Mouse (Mus musculus): Measurements from ENCODE around the gene Nif3l1. TPM values are rescaled to one million over a fixed set of nuclear protein-coding genes. Genes with fewer than 3 reads are reported as not detected.

Gene Nif3l1
- total RNA-seq (2022), result 10 to 100 TPM in 1 of 4 experiments, 1 to 10 TPM in 3; 7.2 to 12.2 (median 9.2) TPM

DNA sequence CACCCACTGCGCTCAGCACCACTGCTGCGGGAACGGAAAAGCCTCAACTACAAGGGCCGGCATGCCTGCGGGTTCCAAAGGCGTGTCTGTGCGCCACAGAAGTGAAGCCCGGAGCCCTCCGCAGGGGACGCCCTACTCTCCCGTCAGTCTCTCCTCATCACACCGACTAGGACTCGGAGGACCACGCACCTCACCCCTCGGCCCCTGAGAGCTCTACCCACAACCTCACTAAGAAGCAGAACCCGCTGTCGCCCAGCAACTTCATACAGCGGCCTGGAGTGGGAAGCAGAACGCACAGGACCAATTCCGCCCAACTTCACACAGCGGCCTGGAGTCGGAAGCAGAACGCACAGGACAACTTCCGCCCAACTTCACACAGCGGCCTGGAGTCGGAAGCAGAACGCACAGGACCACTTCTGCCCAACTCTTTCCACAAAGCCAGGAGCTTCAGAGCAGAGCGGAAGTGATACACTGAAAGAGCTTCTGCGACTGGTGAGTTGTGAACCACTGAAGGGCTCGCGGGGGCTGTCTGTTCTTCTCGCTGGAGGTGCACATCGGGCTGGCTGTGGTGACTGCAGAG is at the start of gene Nif3l1, which contains the start of gene Ppil3:
Nif3l1 (plus strand) TSS at position 9 of the 580 bp plus-strand sequence.
Ppil3 (minus strand) TSS at position 344 of the 580 bp plus-strand sequence.
- peak; percentile 75 to 78 for DNase-seq (ENCODE audit: low spot score in 2 of 2)

- DNase-seq (ENCODE audit: low spot score in 2 of 2), result no peak
Observed at GRCm38 (mm10) chr1:58395341-58395740, 49.6 kb upstream of the Nif3l1 start.

DNA sequence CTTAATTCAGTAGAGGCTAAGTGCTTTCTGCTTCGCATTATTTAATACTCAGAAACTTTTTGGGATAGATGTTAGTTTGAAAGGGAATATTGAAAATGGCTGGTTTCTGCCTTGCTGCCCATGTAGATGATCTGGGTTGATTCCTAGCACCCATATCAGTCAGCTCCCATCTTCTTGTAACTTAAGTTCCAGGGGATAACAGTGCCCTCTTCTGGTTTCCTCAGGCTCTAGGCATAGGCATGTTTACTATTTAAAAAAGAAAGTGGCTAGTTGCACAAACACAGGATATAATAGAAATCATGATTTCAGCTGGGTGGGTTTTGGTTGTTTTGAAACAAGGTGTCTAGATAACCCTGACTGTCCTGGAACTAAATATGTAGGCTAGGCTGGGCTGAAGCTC is 48.8 kb upstream of the Nif3l1 start:
- DNase-seq (ENCODE audit: low spot score in 2 of 2), result no peak

DNA sequence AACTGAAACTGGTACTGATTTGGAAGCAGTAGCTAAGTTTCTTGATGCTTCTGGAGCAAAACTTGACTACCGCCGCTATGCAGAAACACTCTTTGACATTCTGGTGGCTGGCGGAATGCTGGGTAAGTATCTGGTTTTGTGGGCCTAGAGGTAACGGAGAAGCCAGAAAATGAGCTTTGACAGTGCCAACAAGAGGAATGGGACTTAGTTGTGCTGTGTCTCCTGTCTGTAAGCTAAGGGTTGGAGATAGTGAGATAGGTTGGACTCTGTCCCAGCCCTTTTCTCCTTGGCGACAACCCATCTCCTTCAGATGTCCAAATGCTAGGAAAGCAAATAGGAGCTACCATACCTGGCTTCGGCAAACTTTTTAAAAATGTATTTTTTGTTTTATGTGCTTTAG is 47.2 kb upstream of the Nif3l1 start:
- no peak for DNase-seq (ENCODE audit: low spot score in 2 of 2)

DNA sequence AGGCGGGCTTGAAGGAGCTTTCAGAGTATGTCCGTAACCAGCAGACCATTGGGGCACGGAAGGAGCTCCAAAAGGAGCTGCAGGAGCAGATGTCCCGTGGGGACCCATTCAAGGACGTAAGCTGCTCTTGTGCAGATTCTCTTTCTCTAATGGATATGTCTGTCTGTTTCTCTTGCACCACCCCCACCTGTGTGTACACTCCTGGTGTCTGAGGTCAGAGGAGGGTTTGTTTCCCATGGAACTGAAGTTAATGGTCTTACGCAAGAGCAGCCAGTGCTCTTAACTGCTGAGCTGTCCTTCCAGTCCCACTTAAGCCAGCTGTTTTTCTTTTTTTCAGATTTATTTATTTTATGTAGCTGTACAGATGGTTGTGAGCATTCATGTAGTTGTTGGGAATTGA is 43.6 kb upstream of the Nif3l1 start:
- DNase-seq (ENCODE audit: low spot score in 2 of 2), result no peak

DNA sequence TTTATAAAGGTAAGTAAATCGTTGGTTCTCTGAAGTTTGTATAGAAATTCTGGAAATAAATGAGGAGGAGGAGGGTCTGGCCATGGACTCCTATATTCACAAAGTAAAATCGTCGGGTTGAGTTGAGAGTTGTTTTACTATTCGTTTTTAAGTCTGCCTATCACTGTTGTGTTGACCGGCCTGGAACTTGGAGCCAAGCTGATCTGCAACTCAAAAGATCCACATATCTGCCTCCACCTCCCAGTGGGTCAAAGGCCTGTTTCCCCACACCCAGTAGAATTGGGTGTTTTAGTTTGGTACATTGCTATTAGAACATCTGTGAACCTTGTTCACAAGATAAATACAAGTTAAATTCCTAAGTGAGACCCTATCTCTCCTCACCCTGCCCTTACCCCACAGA is 41.2 kb upstream of the Nif3l1 start:
- no peak for DNase-seq (ENCODE audit: low spot score in 2 of 2)

DNA sequence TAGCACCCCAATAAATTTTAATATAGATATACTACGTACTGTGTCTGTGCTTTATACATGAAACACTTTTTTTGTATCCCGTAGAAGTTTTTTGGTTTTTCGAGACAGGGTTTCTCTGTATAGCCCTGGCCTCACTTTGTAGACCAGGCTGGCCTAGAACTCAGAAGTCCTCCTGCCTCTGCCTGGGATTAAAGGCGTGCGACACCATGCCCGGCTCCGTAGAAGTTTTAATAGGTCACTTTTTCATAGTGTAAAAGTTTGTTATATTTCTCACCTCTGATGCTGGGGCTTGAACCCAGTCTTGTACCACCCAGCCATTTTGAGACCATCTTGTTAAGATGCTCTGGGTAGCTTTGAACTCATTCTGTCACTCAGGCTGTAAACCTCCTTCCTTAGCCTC is 37.6 kb upstream of the Nif3l1 start:
- no peak for DNase-seq (ENCODE audit: low spot score in 2 of 2)

DNA sequence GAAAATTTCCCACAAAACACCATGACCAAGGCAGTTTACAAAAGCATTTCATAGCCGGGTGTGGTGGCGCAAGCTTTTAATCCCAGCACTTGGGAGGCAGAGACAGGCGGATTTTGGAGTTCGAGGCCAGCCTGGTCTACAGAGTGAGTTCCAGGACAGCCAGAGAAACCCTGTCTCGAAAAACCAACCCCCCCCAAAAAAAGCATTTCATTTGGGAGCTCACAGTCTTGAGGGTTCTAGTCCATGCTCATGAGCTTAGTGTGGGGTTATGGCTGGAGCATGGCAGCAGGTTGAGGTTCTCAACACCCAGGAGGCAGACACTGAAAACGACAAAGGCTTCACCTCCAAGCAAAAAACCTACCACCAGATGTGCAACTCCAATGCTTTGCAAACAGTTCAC is 36.8 kb upstream of the Nif3l1 start:
- DNase-seq (ENCODE audit: low spot score in 2 of 2), result no peak

DNA sequence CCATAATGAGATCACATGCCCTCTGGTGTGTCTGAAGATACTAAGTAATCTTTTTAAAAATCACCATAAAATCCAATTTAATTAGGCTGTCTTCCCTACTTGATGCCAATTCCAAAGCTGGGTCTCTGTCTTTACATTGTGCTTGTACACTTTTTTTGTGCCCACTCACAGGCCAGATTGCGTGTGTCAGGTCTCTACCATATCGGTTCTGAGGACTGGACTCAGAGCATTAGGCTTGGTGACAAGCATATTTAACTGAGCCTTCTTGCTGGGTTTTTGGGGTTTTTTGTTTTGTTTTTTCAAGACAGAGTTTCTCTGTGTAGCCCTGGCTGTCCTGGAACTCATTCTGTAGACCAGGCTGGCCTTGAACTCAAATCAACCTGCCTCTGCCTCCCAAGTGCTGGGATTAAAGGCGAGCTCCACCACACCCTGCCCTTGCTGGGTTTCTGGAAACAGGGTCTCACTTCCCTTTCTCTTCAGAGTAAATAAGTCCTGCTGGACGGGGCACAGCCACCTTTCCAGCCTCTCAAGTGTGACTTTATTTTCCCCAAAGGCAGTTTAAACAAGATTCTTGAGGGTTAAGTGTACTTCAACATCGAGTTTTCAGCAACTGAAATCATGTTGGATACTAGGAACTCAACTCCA is 35.3 kb upstream of the Nif3l1 start:
- DNase-seq (ENCODE audit: low spot score in 2 of 2), result no peak

DNA sequence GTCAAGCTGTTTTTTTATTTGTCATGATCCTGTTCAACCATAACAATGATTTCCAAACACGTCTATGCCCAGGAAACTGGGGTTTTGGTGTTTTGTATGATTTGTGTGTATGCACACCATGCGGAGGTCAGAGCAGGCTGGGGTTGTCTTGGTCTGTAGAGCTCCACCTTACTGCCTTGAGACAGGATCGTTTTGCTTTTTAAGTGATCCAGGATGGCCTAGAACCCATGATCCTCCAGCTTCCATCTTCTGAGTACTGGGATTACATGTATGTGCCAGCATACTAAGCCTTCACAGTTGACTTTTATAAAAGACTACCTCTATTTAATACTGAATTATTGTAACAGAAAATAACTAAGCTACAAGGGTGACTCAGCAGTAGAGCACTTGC is 34.8 kb upstream of the Nif3l1 start:
- no peak for DNase-seq (ENCODE audit: low spot score in 2 of 2)

DNA sequence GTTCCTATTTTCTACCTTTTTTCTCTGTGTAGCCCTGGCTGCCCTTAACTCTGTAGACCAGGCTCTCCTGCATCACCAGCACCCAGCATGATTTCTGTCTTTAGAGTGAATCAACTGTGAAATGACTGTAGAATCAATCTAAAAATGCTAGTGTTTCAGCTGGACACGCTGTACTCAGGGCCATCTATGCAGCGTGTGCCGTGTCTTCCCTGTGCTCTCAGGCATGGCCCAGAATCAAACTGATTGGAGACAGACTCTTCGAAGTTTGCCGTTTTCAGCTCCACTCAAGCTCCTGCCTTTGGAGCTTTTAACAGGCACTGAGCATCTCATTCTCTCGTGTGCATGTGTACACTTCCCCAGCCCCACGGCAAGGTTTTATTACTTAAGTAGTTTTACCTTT is 34.2 kb upstream of the Nif3l1 start:
- no peak for DNase-seq (ENCODE audit: low spot score in 2 of 2)

DNA sequence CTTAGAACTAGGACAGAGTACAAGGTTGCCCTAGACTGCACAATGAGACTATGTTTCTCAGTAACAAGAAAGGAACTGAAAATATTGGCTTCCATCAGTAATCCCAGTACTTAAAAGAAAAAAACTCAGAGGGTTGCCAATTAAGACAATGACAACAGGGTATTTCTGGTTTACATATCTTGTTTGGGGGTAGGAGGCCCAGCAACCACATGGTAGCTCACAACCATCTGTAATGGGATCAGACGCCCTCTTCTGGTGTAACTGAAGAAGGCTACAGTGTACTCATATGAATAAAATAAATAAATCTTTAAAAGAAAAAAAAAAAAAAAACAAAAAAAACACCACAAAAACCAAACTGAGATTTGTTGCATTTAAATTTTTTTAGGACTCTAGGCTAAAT is 29.5 kb upstream of the Nif3l1 start:
- no peak for DNase-seq (ENCODE audit: low spot score in 2 of 2)

DNA sequence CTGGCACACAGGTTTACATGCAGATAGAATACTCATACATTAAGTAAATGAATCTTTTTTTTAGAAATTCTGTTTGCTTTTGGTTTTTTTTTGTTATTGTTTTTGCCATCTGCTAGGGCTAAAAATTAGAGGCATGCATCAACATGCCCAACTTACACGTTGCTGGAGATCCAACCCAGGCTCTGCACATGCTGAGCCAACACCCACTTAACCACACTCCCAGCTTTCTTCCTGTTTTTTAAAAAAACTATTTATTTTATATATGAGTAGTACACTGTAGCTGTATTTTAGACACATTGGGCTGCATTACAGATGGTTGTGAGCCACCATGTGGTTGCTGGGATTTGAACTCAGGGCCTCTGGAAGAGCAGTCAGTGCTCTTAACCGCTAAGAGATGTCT is 28.9 kb upstream of the Nif3l1 start:
- DNase-seq (ENCODE audit: low spot score in 2 of 2), result no peak

- no peak for DNase-seq (ENCODE audit: low spot score in 2 of 2)
Observed at GRCm38 (mm10) chr1:58420032-58420431, 24.9 kb upstream of the Nif3l1 start.

DNA sequence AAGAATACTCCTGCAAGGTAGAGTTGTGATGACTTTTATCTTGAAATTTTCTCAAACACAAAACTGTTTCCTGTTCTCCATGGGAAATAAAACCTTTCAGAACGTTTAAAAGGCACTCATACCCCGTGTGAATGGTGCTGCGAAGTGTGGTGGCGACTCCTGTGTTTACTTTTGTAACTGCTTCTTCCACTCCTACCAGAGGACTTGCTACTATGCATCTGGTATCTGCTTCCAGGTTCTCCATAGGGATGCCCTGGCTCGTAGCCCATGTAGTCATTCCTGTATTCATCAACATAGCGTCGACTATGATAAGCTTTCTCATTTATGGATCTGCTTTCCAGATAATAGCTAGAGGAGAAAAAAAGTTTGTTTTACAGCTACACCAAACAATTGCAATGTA is 24.0 kb upstream of the Nif3l1 start:
- DNase-seq (ENCODE audit: low spot score in 2 of 2), result no peak

GRCm38 (mm10) chr1:58422879-58423278 is 22.1 kb upstream of the Nif3l1 start:
- DNase-seq (ENCODE audit: low spot score in 2 of 2), result no peak

GRCm38 (mm10) chr1:58423371-58424248 is 21.3 kb upstream of the Nif3l1 start, which contains the start of gene Clk1:
Gene Clk1 (minus strand): TSS chr1:58424066.
- peak; percentile 97 to 99 for DNase-seq (ENCODE audit: low spot score in 2 of 2)

DNA sequence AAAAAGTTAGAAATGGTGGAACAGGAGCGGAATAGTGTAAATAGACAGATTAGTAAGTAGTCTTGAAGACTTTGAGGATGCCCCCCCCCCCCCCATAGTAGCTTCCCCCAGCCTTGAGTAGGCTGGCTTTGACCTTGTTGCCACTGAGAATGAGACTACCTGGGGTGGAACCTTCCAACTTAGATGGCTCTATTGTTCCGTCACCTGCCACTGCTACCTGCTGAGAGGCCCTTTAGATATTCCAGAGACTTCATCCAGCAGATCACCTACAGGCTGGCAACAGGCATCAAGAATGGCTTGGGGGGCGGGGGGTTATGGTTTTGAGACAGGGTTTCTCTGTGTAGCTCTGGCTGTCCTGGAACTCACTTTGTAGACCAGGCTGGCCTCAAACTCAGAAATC is 20.4 kb upstream of the Nif3l1 start:
- DNase-seq (ENCODE audit: low spot score in 2 of 2), result no peak

DNA sequence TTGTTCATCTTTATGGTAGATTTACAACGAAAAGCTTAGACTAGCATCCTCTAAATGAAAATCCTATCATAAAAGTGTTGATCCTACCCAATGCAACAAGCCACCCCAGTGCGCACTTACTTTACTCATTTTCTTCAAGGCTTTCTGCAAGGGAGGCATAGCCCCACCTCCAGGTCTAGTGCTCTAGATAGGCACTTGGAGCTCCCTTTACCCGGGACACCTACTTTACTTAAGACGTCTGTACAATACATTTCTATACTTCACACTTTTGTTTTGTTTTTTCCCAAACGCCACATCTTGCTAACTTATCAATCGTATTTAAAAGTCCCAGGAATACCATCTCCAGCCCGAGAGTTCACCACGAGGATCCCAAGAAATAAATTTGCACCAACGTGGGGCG is 260 bp upstream of the Nif3l1 start:
- DNase-seq (ENCODE audit: low spot score in 2 of 2), result no peak

DNA sequence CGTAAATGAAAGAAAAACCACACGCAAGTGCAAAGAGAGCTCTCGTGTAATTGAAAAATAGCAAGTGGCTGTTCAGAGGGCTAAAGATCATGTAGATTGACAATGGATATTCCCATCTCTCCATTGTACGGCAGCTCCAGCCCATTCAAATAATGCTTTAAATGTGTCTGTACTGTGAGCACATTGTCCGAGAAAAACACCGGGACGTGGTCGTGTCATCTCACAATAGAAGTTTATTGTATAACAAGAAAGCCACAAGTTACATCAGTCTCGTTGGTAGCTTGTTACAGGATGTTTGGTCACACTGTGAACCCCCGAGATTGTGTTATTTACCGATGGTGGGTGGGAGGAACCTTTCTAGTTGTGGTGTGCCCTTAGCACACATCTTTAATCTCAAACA is 910 bp downstream of the Nif3l1 start:
- DNase-seq (ENCODE audit: low spot score in 2 of 2), result no peak

DNA sequence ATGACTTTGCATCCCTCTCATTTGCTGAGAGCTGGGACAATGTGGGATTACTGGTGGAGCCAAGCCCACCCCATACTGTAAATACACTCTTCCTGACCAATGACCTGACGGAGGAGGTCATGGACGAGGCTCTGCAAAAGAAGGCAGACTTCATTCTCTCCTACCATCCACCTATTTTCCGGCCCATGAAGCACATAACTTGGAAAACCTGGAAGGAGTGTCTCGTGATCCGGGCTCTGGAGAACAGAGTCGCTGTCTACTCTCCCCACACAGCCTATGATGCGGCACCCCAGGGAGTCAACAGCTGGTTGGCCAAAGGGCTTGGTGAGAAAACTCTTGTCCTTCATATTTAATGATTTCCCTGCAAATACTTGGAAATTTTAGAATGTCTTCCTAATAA is 2.8 kb downstream of the Nif3l1 start:
- no peak for DNase-seq (ENCODE audit: low spot score in 2 of 2)

- no peak for DNase-seq (ENCODE audit: low spot score in 2 of 2)
Observed at GRCm38 (mm10) chr1:58448396-58448795, 3.4 kb downstream of the Nif3l1 start.
